Mouse (Mus musculus): ENCODE results near the gene Glrx5.

- TF ChIP-seq GATA1 (IDR thresholded peaks at IDR 0.05; ENCODE audit: low read length) (no peak), TAL1 (IDR thresholded peaks at IDR 0.05; ENCODE audit: low read length) (no peak)
These were observed 17.3 kb downstream of the Glrx5 start for GRCm38 (mm10) chr12:105049813-105050212.
